Mouse (Mus musculus) ES-E14 (cell line): Measurements from ENCODE around the gene Lexm. TPM values are rescaled to one million over a fixed set of nuclear protein-coding genes. Genes with fewer than 3 reads are reported as not detected.

Experiments used
- DNase-seq: peaks from one replicate; pipeline ENCODE4 v3.0.0-alpha.2; 2013; ENCODE audit warnings: low read depth, low spot score
- H3K27ac ChIP-seq: 2 replicates; pipeline ENCODE4 v1.5.1; 2012; ENCODE audit warnings: low read depth, mild to moderate bottlenecking, low read length, moderate library complexity, mixed read lengths; ENCODE audit not compliant: poor library complexity, insufficient read depth, severe bottlenecking
- H3K36me3 ChIP-seq: 2 replicates; pipeline ENCODE4 v1.6.1; 2012; ENCODE audit warnings: mild to moderate bottlenecking, low read length, moderate library complexity, mixed read lengths; ENCODE audit not compliant: control insufficient read depth, poor library complexity, insufficient read depth, severe bottlenecking
- H3K4me1 ChIP-seq, 2 experiments: fragments of 150-350 bp in 1 of 2; sonication (generic) in 1 of 2; 2 replicates each; pipeline ENCODE4 v1.6.1; 2012; ENCODE audit warnings: low read length in 2 of 2, mild to moderate bottlenecking in 1 of 2, mixed read lengths in 1 of 2; ENCODE audit not compliant: control insufficient read depth in 2 of 2, insufficient read depth in 2 of 2, poor library complexity in 1 of 2
- H3K4me3 ChIP-seq, 2 experiments: fragments of 150-350 bp in 1 of 2; sonication (generic) in 1 of 2; 2 replicates each; pipeline ENCODE4 v1.5.1; 2012; ENCODE audit warnings: low read length in 2 of 2, low read depth in 1 of 2, mild to moderate bottlenecking in 1 of 2, mixed read lengths in 1 of 2; ENCODE audit not compliant: insufficient read depth in 1 of 2, poor library complexity in 1 of 2, severe bottlenecking in 1 of 2
- H3K9ac ChIP-seq: 2 replicates; pipeline ENCODE4 v1.6.1; 2012; ENCODE audit warnings: low read depth, mild to moderate bottlenecking, low read length, mixed read lengths; ENCODE audit not compliant: poor library complexity, insufficient read depth, severe bottlenecking
- H3K9me3 ChIP-seq: fragments of 150-350 bp; sonication (generic); 2 replicates; pipeline ENCODE4 v1.6.1; 2012; ENCODE audit warnings: low read depth, mild to moderate bottlenecking, low read length; ENCODE audit not compliant: control insufficient read depth, insufficient read depth
- CHD2 ChIP-seq: IDR thresholded peaks from 2 replicates; pipeline ENCODE4 v1.6.1; 2014; ENCODE audit warnings: mild to moderate bottlenecking, low read depth, low read length, inconsistent platforms
- HCFC1 ChIP-seq: IDR thresholded peaks from 2 replicates; pipeline ENCODE4 v1.6.1; 2012; ENCODE audit warnings: low read length, inconsistent platforms, borderline replicate concordance; ENCODE audit not compliant: insufficient read depth
- MAFK ChIP-seq: IDR thresholded peaks from 2 replicates; pipeline ENCODE4 v1.6.1; 2014; ENCODE audit warnings: mild to moderate bottlenecking, low read depth, low read length, inconsistent platforms; ENCODE audit not compliant: insufficient read depth
- ZC3H11A ChIP-seq: IDR thresholded peaks from 2 replicates; pipeline ENCODE4 v1.6.1; 2012; ENCODE audit warnings: low read depth, mild to moderate bottlenecking, inconsistent platforms, low read length, borderline replicate concordance
- ZNF384 ChIP-seq: IDR thresholded peaks from 2 replicates; pipeline ENCODE4 v1.6.1; 2012; ENCODE audit warnings: low read depth, low read length, inconsistent platforms
- in situ Hi-C, 2 experiments: fragments of 600-800 bp; cut with MboI; formaldehyde crosslinking; loops; one replicate each; pipeline ENCODE4 v1.15.1; 2025; ENCODE audit warnings: low sequenced_read_pairs in 2 of 2, inconsistent platforms in 1 of 2; ENCODE audit not compliant: unreplicated experiment in 2 of 2
- total RNA-seq: library from RNA; depleted of rRNA; stranded (reverse); fragments of 300-350 nt; gene quantifications from 2 replicates; pipeline ENCODE4 v1.2.3, GENCODE M21; 2012

Lexm gene
- total RNA-seq, 1 experiment, result 2.1 TPM

- in situ Hi-C loops, result no loop called here
Measured at GRCm38 (mm10) chr4:106647137-106647536, 30.1 kb upstream of the Lexm start.

DNA sequence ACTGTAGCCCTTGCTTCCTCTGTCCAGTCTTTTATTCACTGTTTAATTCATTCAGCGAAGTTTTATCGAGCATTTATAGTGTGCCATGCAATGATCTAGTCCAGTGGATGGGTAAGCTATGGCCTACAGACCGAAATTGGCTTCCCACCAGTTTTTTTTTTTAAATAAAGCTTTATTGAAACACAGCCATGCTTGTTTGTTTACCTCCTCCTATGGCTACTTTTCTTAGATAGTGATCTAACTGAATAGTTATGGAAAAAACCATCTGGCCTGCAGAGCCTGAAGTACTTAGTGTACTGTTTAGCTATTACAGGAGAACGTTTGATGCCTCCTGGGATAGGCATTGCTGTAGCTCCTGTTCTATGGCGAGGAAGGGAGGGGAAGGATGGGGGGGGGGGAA lies 28.8 kb upstream of the Lexm start:
- Histone ChIP-seq H3K4me1 (no peaks in the 10 kb centered on the region), H3K9me3 (no peaks in the 10 kb centered on the region), H3K36me3 (no peaks in the 10 kb centered on the region), H3K27ac (no peak overlapping the region), H3K9ac (no peak overlapping the region), H3K4me3 (no peak overlapping the region)
- DNase-seq, result no peak
- in situ Hi-C loops, result no loop called here
- TF ChIP-seq CHD2 (no peak), MAFK (no peak), HCFC1 (no peak), ZC3H11A (no peak), ZNF384 (no peak)

More at GRCm38 (mm10) chr4:106647137-106647536, 30.1 kb upstream of the Lexm start:
- DNase-seq, result no peak
- Histone ChIP-seq H3K27ac (no peak overlapping the region), H3K4me1 (peaks cover 0 to 4% of the 10 kb centered on the region in 2 experiments; a peak in 1 of 4 replicates), H3K9ac (no peak overlapping the region), H3K36me3 (no peaks in the 10 kb centered on the region), H3K9me3 (no peaks in the 10 kb centered on the region), H3K4me3 (no peak overlapping the region)
- TF ChIP-seq ZNF384 (no peak), ZC3H11A (no peak)

DNA sequence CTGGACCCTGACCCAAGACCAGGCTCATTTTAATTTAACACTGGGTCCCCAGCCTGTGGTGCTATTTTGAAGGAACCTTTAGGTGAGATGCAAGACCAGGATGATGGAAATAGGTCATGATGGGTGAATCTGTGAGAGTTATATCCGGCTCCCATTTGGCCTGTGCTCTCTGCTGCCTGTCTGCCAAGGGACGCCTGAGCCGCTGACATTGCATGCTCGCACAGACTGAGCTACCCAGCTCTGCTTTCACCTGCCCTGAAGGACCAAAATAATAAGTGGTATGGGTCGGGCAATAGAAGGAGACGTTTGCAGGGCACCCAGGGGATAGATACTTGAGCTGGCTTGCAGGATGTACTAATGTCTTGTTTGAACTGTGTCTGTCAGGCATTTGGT lies 27.2 kb upstream of the Lexm start:
- no peak overlapping the region for H3K9ac ChIP-seq
- in situ Hi-C loops, result no loop called here
- TF ChIP-seq ZC3H11A (no peak), ZNF384 (no peak), CHD2 (no peak), MAFK (no peak), HCFC1 (no peak)
- no peaks in the 10 kb centered on the region for H3K36me3 ChIP-seq
- no peak for DNase-seq
- H3K9me3 ChIP-seq, result no peaks in the 10 kb centered on the region
- H3K4me3 ChIP-seq, result no peak overlapping the region
- no peak overlapping the region for H3K27ac ChIP-seq
- H3K4me1 ChIP-seq, result no peaks in the 10 kb centered on the region

GRCm38 (mm10) chr4:106643483-106644217 lies 26.6 kb upstream of the Lexm start:
- Histone ChIP-seq H3K36me3 (no peaks in the 10 kb centered on the region), H3K27ac (no peak overlapping the region), H3K4me3 (no peak overlapping the region), H3K4me1 (no peaks in the 10 kb centered on the region), H3K9ac (no peak overlapping the region), H3K9me3 (no peaks in the 10 kb centered on the region)
- TF ChIP-seq CHD2 (no peak), MAFK (no peak), ZC3H11A (no peak), HCFC1 (no peak), ZNF384 (no peak)
- in situ Hi-C loops, result no loop called here
- DNase-seq, result no peak
